Mouse (Mus musculus) erythroblast, adult 5-6 weeks (primary cell): ENCODE results near the gene Anks3. TPM values are rescaled to one million over a fixed set of nuclear protein-coding genes. Genes with fewer than 3 reads are reported as not detected.

Source experiments
- ATAC-seq: replicated peaks from 2 replicates; pipeline ENCODE4 v1.8.0; 2016; ENCODE audit warnings: moderate number of reproducible peaks, mild to moderate bottlenecking, moderate TSS enrichment, inconsistent platforms; ENCODE audit not compliant: poor library complexity, low FRiP score, severe bottlenecking
- total RNA-seq, 2 experiments: library from RNA; stranded (forward) in 1 of 2; stranded (reverse) in 1 of 2; fragments of 150-400 nt in 1 of 2; fragments of 200-764, 138-1000 nt in 1 of 2; gene quantifications; 2 replicates each; pipeline versions ENCODE4 v1.2.3 to v1.2.4; 2015 to 2017; ENCODE audit warnings: low replicate concordance in 2 of 2

The Anks3 gene
- total RNA-seq, 2 experiments from 2014 or later, result 16.4 to 17.3 TPM

DNA sequence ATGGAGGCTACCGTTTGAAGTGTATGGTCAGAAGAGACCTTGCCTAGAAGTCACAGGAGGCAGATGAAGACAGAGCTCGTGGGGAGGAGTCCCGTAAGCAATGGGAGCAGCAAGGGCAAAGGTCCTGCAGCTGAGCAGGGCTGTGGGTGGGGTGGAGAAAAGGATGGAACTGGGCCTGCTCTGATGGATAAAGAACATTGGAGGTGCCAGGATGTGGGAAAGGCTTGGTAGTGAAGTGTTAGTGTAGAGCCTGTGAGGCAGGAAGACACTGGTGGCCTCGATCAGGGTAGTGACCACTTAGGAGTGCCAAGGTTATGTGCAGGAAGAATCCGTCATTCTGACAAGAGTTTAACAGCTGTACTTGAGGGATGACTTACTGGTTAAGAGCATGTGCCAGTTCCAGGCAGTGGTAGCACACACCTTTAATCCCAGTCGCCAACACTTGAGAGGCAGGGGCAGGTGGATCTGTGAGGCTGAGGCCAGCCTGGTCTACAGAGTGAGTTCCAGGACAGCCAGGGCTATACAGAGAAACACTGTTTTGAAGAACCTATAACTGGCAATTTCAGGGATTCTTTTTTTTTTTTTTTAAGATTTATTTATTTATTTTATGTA, 60.4 kb downstream of the Anks3 start:
- ATAC-seq, result no peak

DNA sequence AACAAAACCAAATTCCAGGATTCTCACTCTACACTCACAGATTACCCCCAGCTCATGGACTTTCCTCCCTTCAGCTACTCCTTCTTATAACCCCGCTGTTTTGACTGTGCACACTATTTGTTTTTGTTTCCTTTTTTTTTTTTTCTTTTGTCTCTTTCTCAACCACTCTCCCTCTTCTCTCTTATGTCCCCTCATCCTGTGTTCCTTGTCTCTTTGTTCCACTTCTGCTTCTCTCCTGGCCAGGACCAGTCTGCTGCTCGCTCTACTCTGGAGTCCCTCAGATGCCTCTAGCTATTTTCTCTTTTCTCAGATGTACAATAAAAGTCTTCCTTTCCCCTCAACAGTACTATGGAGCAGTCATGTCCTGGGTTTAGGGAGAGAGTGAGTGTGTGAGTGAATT, 61.6 kb downstream of the Anks3 start:
- ATAC-seq, result no peak

DNA sequence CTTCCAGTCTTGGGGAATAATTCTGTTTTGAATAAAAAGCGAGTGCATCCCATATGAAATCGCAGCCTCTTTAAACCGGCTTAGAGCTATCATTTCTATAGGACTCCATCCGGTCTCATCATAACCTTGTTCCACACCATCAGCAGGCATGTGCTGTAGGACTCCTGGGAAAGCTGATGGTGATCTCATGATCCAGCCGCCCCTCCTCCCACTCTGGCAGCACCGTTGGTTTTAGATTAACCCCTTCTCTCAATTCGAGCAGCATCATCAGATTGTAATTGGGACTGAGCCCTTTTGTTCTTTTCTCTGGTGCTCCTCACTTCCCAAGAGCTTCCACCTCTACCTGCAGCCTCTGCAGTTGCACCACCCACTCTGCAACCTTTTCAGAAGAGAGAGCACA, 62.8 kb downstream of the Anks3 start:
- ATAC-seq, result no peak

DNA sequence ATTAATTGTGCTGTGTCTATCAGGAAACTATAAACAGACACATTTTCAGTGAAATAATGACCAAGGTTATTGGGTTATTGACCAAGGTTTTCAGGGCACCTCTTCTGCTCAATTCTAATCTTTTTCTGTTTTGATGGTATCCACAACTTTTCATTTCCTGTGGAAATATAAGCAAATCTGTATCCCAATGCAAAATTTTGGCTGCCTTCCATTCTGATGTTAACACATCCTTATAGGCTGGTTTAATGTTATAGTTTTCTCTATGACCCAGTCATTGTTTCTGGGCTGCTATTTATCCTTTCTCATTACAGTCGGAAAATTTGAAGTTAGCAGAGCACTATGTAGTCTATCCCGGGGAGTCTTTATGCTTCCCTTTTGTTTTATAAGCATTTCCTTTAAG, 64.3 kb downstream of the Anks3 start:
- no peak for ATAC-seq

DNA sequence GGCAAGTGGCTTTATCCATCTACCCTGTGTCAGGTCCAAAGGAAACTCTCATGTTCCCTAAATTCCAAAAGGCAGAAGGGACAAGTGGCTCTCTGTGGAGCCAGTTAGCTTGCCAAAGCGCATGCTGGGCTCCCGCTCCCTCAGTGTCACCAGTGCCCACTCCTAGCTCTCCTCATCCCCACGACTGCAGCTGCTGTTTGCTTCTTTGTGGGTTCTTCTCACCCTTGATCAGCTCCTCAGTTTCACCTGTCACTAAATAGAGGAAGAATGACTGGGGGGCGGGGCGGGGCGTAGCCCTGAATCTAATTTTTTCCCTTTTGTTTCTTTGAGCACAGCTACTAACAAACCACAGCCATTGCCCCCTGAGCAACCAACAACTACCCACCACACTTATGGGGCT, 65.1 kb downstream of the Anks3 start:
- no peak for ATAC-seq

DNA sequence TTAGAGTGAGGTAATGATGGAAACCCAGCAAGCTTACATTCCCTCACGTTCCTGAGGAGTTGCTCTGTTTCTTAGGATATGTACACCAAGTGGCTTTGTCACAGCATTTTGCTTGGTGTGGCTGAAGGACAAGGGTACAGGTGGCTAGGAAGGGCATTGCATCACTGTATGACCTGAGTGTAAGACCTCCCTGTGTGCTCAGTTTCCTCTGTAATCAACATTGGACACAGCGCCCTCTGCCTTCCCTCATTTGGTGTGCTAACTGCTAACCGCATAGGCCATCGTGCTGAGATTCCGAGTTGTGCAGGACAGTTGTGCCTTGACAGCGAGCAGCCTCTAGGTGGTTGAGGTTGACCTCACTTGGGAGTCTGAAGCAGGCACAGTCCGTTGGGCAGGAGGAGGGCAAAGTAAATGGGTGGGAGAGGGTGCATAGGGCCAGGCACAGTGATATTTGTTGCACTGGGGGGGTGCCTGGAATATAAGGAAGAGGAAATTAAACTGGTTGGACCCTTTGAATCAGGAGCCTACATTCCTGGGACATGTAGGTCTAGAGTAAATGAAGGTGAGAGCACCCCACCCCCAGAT, 66.8 kb downstream of the Anks3 start:
- ATAC-seq, result no peak

DNA sequence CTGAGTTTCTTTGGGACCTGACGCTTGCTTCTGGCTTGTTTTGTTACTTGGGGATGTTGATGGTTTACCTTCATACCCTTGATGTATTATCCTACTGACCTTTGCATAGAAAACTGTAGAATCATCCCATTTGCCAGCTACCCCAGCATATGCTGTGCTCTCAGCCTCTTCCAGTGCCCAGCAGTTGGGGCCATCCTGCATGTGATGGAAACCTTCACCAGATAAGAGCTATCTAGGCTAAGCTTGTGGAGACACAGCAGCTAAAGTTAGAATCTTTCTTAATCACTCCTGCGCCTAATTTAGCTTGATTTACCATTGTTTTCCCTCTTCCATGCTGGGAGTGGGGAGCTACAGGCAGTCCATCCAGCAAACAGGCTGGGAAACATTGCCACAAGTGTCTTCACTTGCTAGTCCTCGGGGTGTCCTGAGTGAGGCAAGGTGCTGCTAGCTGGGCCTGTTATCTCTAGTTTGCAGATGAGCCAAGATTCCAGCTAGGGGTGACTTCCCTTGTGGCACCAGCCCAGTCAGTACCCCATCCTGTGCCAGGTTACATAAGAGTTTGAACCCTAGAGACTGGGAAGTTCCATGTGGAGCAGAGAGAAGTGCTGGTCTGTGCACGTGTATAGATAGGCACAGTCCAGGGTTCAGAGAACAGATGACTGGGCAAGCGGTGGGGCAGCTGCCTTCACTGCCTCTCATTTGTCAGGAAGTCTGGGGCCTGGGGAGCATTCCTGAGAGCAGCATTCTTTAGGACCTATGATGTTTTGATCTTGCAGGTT, 67.6 kb downstream of the Anks3 start:
- ATAC-seq, result no peak

DNA sequence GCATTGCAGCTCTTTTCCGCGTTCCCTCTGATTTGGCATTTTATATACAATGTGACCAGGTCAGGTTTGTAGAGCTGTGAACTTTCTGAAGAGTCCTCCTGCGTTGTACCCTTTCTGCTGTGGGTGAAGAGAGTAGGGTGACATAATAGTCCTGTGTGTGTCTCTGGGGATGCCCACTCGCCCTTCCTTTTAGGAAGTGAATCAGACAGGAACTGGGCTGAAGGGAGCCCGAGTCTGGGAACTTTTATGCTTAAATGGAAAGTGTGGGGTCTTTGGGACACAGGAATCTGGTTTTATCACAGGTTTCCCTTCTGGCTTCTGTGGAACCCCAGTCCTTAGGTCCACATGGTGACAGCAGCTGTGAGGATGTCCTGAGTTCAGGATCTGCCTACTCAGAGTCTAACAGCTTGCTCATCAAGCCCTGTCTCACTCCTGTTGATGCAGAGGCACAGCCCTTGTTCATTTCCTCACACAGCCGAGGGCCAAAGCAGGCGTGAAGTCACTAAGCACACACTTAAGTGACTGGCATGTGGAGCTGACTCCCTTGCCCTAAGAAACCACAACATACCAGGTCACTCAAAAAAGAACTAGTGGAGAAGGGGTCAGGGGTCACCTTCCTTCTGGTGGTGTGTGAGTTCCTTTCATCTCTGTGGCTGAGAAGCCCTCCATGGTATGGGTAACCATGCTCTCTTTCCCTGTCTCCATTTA, 69.7 kb downstream of the Anks3 start:
- no peak for ATAC-seq

DNA sequence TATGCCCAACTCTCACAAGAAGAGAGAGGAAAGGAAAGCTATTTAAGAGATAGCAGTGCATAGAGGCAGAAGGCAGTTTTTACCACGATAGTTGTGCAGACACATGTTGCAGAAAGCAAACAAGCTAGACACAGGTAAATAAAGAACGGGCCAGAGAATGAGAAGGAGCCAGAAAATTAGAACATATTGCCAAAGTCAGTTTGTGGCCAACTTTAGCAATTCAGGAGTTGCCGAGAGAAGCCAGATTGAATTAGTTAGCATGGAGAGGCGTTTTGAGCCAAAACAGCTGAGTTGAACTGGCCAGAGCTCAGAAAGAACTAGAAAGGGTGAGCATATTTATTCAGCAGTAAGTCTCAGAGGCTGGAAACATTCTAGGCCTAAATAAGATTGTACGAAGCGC, 71.8 kb downstream of the Anks3 start:
- no peak for ATAC-seq

Other genes starting within 250 kb of the Anks3 start
- 4.6 and 14.4 TPM in 2 replicates for gene Nmral1, start 244.8 kb downstream of the Anks3 start, total RNA-seq (2015; ENCODE audit: low replicate concordance)
- gene Nmral1, start 244.8 kb downstream of the Anks3 start, total RNA-seq (2017; ENCODE audit: low replicate concordance), result 10.6 and 16.4 TPM in 2 replicates
- 13.3 and 22.6 TPM in 2 replicates for gene Hmox2, start 237.8 kb downstream of the Anks3 start, total RNA-seq (2015; ENCODE audit: low replicate concordance)
- 15.4 and 18.8 TPM in 2 replicates for gene Hmox2, start 237.8 kb downstream of the Anks3 start, total RNA-seq (2017; ENCODE audit: low replicate concordance)
- 2.5 and 4.0 TPM in 2 replicates for gene Cdip1, start 173.9 kb downstream of the Anks3 start, total RNA-seq (2015; ENCODE audit: low replicate concordance)
- 2.1 and 3.2 TPM in 2 replicates for gene Cdip1, start 173.9 kb downstream of the Anks3 start, total RNA-seq (2017; ENCODE audit: low replicate concordance)
- not detected in 2 replicates for gene 4930562C15Rik, start 128.8 kb downstream of the Anks3 start, total RNA-seq (2015; ENCODE audit: low replicate concordance)
- 0.42 TPM in 1 of 2 replicates, not detected in the other for gene 4930562C15Rik, start 128.8 kb downstream of the Anks3 start, total RNA-seq (2017; ENCODE audit: low replicate concordance)
- gene Ubald1, start 83.9 kb downstream of the Anks3 start, total RNA-seq (2015; ENCODE audit: low replicate concordance), result 26.8 and 39.6 TPM in 2 replicates
- gene Ubald1, start 83.9 kb downstream of the Anks3 start, total RNA-seq (2017; ENCODE audit: low replicate concordance), result 9.5 and 18.3 TPM in 2 replicates
- gene Mgrn1, start 78.0 kb downstream of the Anks3 start, total RNA-seq (2015; ENCODE audit: low replicate concordance), result 5.9 and 6.5 TPM in 2 replicates
- 2.0 and 3.3 TPM in 2 replicates for gene Mgrn1, start 78.0 kb downstream of the Anks3 start, total RNA-seq (2017; ENCODE audit: low replicate concordance)
- gene Nudt16l1, start 25.4 kb downstream of the Anks3 start, total RNA-seq (2015; ENCODE audit: low replicate concordance), result 5.0 and 6.9 TPM in 2 replicates
- 0.51 and 2.2 TPM in 2 replicates for gene Nudt16l1, start 25.4 kb downstream of the Anks3 start, total RNA-seq (2017; ENCODE audit: low replicate concordance)
- not detected in 2 replicates for gene Sept12, start 33.6 kb upstream of the Anks3 start, total RNA-seq (2015; ENCODE audit: low replicate concordance)
- gene Sept12, start 33.6 kb upstream of the Anks3 start, total RNA-seq (2017; ENCODE audit: low replicate concordance), result not detected in 2 replicates
- not detected in 2 replicates for gene Smim22, start 43.1 kb upstream of the Anks3 start, total RNA-seq (2015; ENCODE audit: low replicate concordance)
- not detected in 2 replicates for gene Smim22, start 43.1 kb upstream of the Anks3 start, total RNA-seq (2017; ENCODE audit: low replicate concordance)
- gene Rogdi, start 49.3 kb upstream of the Anks3 start, total RNA-seq (2015; ENCODE audit: low replicate concordance), result 35.3 and 39.2 TPM in 2 replicates
- gene Rogdi, start 49.3 kb upstream of the Anks3 start, total RNA-seq (2017; ENCODE audit: low replicate concordance), result 6.8 and 9.5 TPM in 2 replicates
- 29.0 and 43.9 TPM in 2 replicates for gene Glyr1, start 85.7 kb upstream of the Anks3 start, total RNA-seq (2015; ENCODE audit: low replicate concordance)
- gene Glyr1, start 85.7 kb upstream of the Anks3 start, total RNA-seq (2017; ENCODE audit: low replicate concordance), result 42.1 and 57.2 TPM in 2 replicates
- 16.1 and 19.6 TPM in 2 replicates for gene Ubn1, start 85.9 kb upstream of the Anks3 start, total RNA-seq (2015; ENCODE audit: low replicate concordance)
- gene Ubn1, start 85.9 kb upstream of the Anks3 start, total RNA-seq (2017; ENCODE audit: low replicate concordance), result 23.6 and 31.4 TPM in 2 replicates
- gene Ppl, start 168.2 kb upstream of the Anks3 start, total RNA-seq (2015; ENCODE audit: low replicate concordance), result not detected in 2 replicates
- not detected in 2 replicates for gene Ppl, start 168.2 kb upstream of the Anks3 start, total RNA-seq (2017; ENCODE audit: low replicate concordance)
- not detected in 2 replicates for gene Sec14l5, start 182.9 kb upstream of the Anks3 start, total RNA-seq (2015; ENCODE audit: low replicate concordance)
- gene Sec14l5, start 182.9 kb upstream of the Anks3 start, total RNA-seq (2017; ENCODE audit: low replicate concordance), result not detected in 2 replicates
- 4.4 and 9.6 TPM in 2 replicates for gene Nagpa, start 239.8 kb upstream of the Anks3 start, total RNA-seq (2015; ENCODE audit: low replicate concordance)
- gene Nagpa, start 239.8 kb upstream of the Anks3 start, total RNA-seq (2017; ENCODE audit: low replicate concordance), result 5.6 and 15.1 TPM in 2 replicates